In genomic region chr4:41502171-41502940, GRCm38 (mm10) we compare ENCODE assay signal across 7 mouse cellular contexts. TPM values are rescaled to one million over a fixed set of nuclear protein-coding genes. Genes with fewer than 3 reads are reported as not detected.
DNase-seq lines count a peak whose midpoint lies in the region; ATAC-seq and TF ChIP-seq lines count a peak whose summit lies in the region.

No protein-coding gene starts in this region.

- WGBS in forebrain, embryonic 14.5 days = 7% methylated on average over 20 of the region's 20 CpGs
- WGBS in limb, embryonic 11.5 days = 10% methylated on average over 20 of the region's 20 CpGs
- WGBS in midbrain, embryonic 13.5 days = 6% methylated on average over 20 of the region's 20 CpGs

- ATAC-seq in forebrain, embryonic 14.5 days = peak; percentile 21
- peak; percentile 46; the same call in 1 of the 2 replicates for ATAC-seq in limb, embryonic 11.5 days (ENCODE audit: insufficient number of reproducible peaks, low FRiP score, low TSS enrichment, low read depth)
- ATAC-seq in midbrain, embryonic 13.5 days = peak; percentile 29
- ATAC-seq in inflammation-experienced regulatory T-cells, adult 6 months = no peak

- no peaks in the 10 kb centered on the region for H3K36me3 ChIP-seq in ES-Bruce4 (ENCODE audit: control insufficient read depth, insufficient read depth, low read length, poor library complexity, severe bottlenecking)
- no peaks in the 10 kb centered on the region for H3K36me3 ChIP-seq in forebrain, embryonic 14.5 days (ENCODE audit: control insufficient read depth, insufficient read depth, low read length)
- no peaks in the 10 kb centered on the region for H3K36me3 ChIP-seq in limb, embryonic 11.5 days (ENCODE audit: control insufficient read depth, insufficient read depth, low read length)
- H3K36me3 ChIP-seq in midbrain, embryonic 13.5 days = no peaks in the 10 kb centered on the region

- H3K4me1 ChIP-seq in ES-Bruce4 (ENCODE audit: control insufficient read depth, insufficient read depth, low read length) = peaks cover 2% of the 10 kb centered on the region
- H3K4me1 ChIP-seq in forebrain, embryonic 14.5 days (ENCODE audit: control insufficient read depth, insufficient read depth, low read length) = peaks cover 24% of the 10 kb centered on the region
- H3K4me1 ChIP-seq in limb, embryonic 11.5 days (ENCODE audit: control insufficient read depth, insufficient read depth, low read length) = peaks cover 23% of the 10 kb centered on the region
- peaks cover 49% of the 10 kb centered on the region for H3K4me1 ChIP-seq in midbrain, embryonic 13.5 days (replicated peaks)

- H3K4me3 ChIP-seq in ES-Bruce4 (ENCODE audit: low read depth, low read length) = peak overlapping the region; percentile 69
- peak overlapping the region; percentile 29 for H3K4me3 ChIP-seq in forebrain, embryonic 14.5 days (ENCODE audit: low read depth, low read length)
- peak overlapping the region; percentile 33 for H3K4me3 ChIP-seq in limb, embryonic 11.5 days (ENCODE audit: low read depth, low read length)
- peak overlapping the region; percentile 40 for H3K4me3 ChIP-seq in midbrain, embryonic 13.5 days (replicated peaks)

- no peak for TF ChIP-seq CTCF in ES-Bruce4 (IDR thresholded peaks at IDR 0.05; ENCODE audit: low read depth, low read length)

- no peak for TF ChIP-seq EP300 in ES-Bruce4 (IDR thresholded peaks at IDR 0.05; ENCODE audit: insufficient read depth, low read depth, low read length)

- peak; percentile 54 for DNase-seq in 3T3-L1 (ENCODE audit: low read depth, low spot score)
- peak; percentile 60 for DNase-seq in forebrain, embryonic 14.5 days (ENCODE audit: low spot score)
- no peak for DNase-seq in limb, embryonic 11.5 days (ENCODE audit: low spot score)
- no peak for DNase-seq in layer of hippocampus, postnatal 14 days (ENCODE audit: low spot score in 2 of 2)

- no peak for TF ChIP-seq POLR2A in ES-Bruce4 (IDR thresholded peaks at IDR 0.05; ENCODE audit: insufficient read depth, low read length)

- no peaks in the 10 kb centered on the region for H3K27me3 ChIP-seq in ES-Bruce4 (ENCODE audit: control insufficient read depth, insufficient read depth, low read length, poor library complexity, severe bottlenecking)
- peaks cover 40% of the 10 kb centered on the region for H3K27me3 ChIP-seq in forebrain, embryonic 14.5 days (replicated peaks; ENCODE audit: control insufficient read depth, insufficient read depth, low read length)
- peaks cover 47% of the 10 kb centered on the region for H3K27me3 ChIP-seq in limb, embryonic 11.5 days (ENCODE audit: control insufficient read depth, insufficient read depth, low read length)
- H3K27me3 ChIP-seq in midbrain, embryonic 13.5 days = peaks cover 51% of the 10 kb centered on the region

- no peaks in the 10 kb centered on the region for H3K9me3 ChIP-seq in ES-Bruce4 (replicated peaks; ENCODE audit: control insufficient read depth, insufficient read depth, low read length, poor library complexity, severe bottlenecking)
- no peaks in the 10 kb centered on the region for H3K9me3 ChIP-seq in forebrain, embryonic 14.5 days (replicated peaks; ENCODE audit: control insufficient read depth, low read length)
- H3K9me3 ChIP-seq in limb, embryonic 11.5 days (ENCODE audit: control insufficient read depth, low read length) = no peaks in the 10 kb centered on the region
- H3K9me3 ChIP-seq in midbrain, embryonic 13.5 days = no peaks in the 10 kb centered on the region

- peak overlapping the region; percentile 60 for H3K4me2 ChIP-seq in forebrain, embryonic 14.5 days (ENCODE audit: low read length)
- peak overlapping the region; percentile 62 for H3K4me2 ChIP-seq in limb, embryonic 11.5 days (ENCODE audit: low read depth, severe bottlenecking)
- H3K4me2 ChIP-seq in midbrain, embryonic 13.5 days (replicated peaks) = peak overlapping the region; percentile 61

- no peak overlapping the region for H3K27ac ChIP-seq in ES-Bruce4 (ENCODE audit: insufficient read depth, low read length)
- no peak overlapping the region for H3K27ac ChIP-seq in forebrain, embryonic 14.5 days (ENCODE audit: low read depth, low read length)
- H3K27ac ChIP-seq in limb, embryonic 11.5 days (replicated peaks; ENCODE audit: low read depth, low read length) = no peak overlapping the region
- peak overlapping the region; percentile 60 for H3K27ac ChIP-seq in midbrain, embryonic 13.5 days

- H3K9ac ChIP-seq in ES-Bruce4 (ENCODE audit: low read depth, poor library complexity, severe bottlenecking) = peak overlapping the region; percentile 23; the same call in 1 of the 2 replicates
- peak overlapping the region; percentile 51 for H3K9ac ChIP-seq in forebrain, embryonic 14.5 days (ENCODE audit: low read length)
- peak overlapping the region; percentile 43; the same call in 1 of the 2 replicates for H3K9ac ChIP-seq in limb, embryonic 11.5 days (ENCODE audit: low read length)
- H3K9ac ChIP-seq in midbrain, embryonic 13.5 days (replicated peaks) = peak overlapping the region; percentile 58

RNA-seq across cellular contexts. Expression of gene AI464131, which starts 0.5 kb away (rescaled TPM):
- 3.8 and 3.9 TPM in 2 replicates for polyA plus RNA-seq in ES-Bruce4 (2011; ENCODE audit: insufficient read depth, insufficient read length, low read depth, missing spikeins)
- 2.4 and 2.6 TPM in 2 replicates for polyA plus RNA-seq in forebrain, embryonic 14.5 days (2014; fragmentation: Nextera tagmentation; extraction: Ambion mirVana)
- polyA plus RNA-seq in limb, embryonic 11.5 days (2014; fragmentation: Nextera tagmentation; extraction: Ambion mirVana) = 3.9 and 4.2 TPM in 2 replicates
- polyA plus RNA-seq in midbrain, embryonic 13.5 days (2015; fragmentation: Nextera tagmentation; extraction: Ambion mirVana) = 5.5 and 5.7 TPM in 2 replicates
- not detected for polyA plus RNA-seq in inflammation-experienced regulatory T-cells, adult 6 months (2017; shearing (Covaris generic))
- total RNA-seq in layer of hippocampus, postnatal 14 days (2021) = 10 to 100 TPM; 44.3 to 45.1 TPM

RNA-seq across cellular contexts. Expression of gene 1110017D15Rik, which starts 14.8 kb away (rescaled TPM):
- polyA plus RNA-seq in ES-Bruce4 (2011; ENCODE audit: insufficient read depth, insufficient read length, low read depth, missing spikeins) = not detected in 2 replicates
- polyA plus RNA-seq in forebrain, embryonic 14.5 days (2014; fragmentation: Nextera tagmentation; extraction: Ambion mirVana) = 10.5 and 11.1 TPM in 2 replicates
- 3.2 and 3.8 TPM in 2 replicates for polyA plus RNA-seq in limb, embryonic 11.5 days (2014; fragmentation: Nextera tagmentation; extraction: Ambion mirVana)
- polyA plus RNA-seq in midbrain, embryonic 13.5 days (2015; fragmentation: Nextera tagmentation; extraction: Ambion mirVana) = 8.3 and 8.5 TPM in 2 replicates
- not detected for polyA plus RNA-seq in inflammation-experienced regulatory T-cells, adult 6 months (2017; shearing (Covaris generic))
- total RNA-seq in layer of hippocampus, postnatal 14 days (2021) = 10 to 100 TPM in 1 of 2 experiments, 1 to 10 TPM in 1; 4.0 to 10.3 TPM

RNA-seq across cellular contexts. Expression of gene Nudt2, which starts 37.4 kb away (rescaled TPM):
- 37.4 and 38.3 TPM in 2 replicates for polyA plus RNA-seq in ES-Bruce4 (2011; ENCODE audit: insufficient read depth, insufficient read length, low read depth, missing spikeins)
- polyA plus RNA-seq in forebrain, embryonic 14.5 days (2014; fragmentation: Nextera tagmentation; extraction: Ambion mirVana) = 80.2 and 82.0 TPM in 2 replicates
- polyA plus RNA-seq in limb, embryonic 11.5 days (2014; fragmentation: Nextera tagmentation; extraction: Ambion mirVana) = 53.3 and 55.8 TPM in 2 replicates
- 62.0 and 62.7 TPM in 2 replicates for polyA plus RNA-seq in midbrain, embryonic 13.5 days (2015; fragmentation: Nextera tagmentation; extraction: Ambion mirVana)
- 10 to 100 TPM; 15.3 to 22.1 (median 17.8) TPM for polyA plus RNA-seq in inflammation-experienced regulatory T-cells, adult 6 months (2017; shearing (Covaris generic))
- 10 to 100 TPM; 26.3 to 26.5 TPM for total RNA-seq in layer of hippocampus, postnatal 14 days (2021)

RNA-seq across cellular contexts. Expression of gene Kif24, which starts 37.7 kb away (rescaled TPM):
- 20.3 and 25.7 TPM in 2 replicates for polyA plus RNA-seq in ES-Bruce4 (2011; ENCODE audit: insufficient read depth, insufficient read length, low read depth, missing spikeins)
- polyA plus RNA-seq in forebrain, embryonic 14.5 days (2014; fragmentation: Nextera tagmentation; extraction: Ambion mirVana) = 3.0 and 4.1 TPM in 2 replicates
- 7.4 and 10.7 TPM in 2 replicates for polyA plus RNA-seq in limb, embryonic 11.5 days (2014; fragmentation: Nextera tagmentation; extraction: Ambion mirVana)
- 5.2 and 6.3 TPM in 2 replicates for polyA plus RNA-seq in midbrain, embryonic 13.5 days (2015; fragmentation: Nextera tagmentation; extraction: Ambion mirVana)
- 1 to 10 TPM; 1.2 to 4.7 (median 1.5) TPM for polyA plus RNA-seq in inflammation-experienced regulatory T-cells, adult 6 months (2017; shearing (Covaris generic))
- 1 to 10 TPM; 1.5 to 1.6 TPM for total RNA-seq in layer of hippocampus, postnatal 14 days (2021)

Comparison
In these comparisons a context has a peak if more than half of its experiments do, and no peak if none do; other contexts are left out.
1. DNase-seq: peak in 3T3-L1 (single experiment) and forebrain, embryonic 14.5 days (single experiment); none in limb, embryonic 11.5 days (single experiment) and layer of hippocampus, postnatal 14 days (0 of 2).
2. Peak in every context shown above with its lines, with median percentiles within 50 percentile points of each other: H3K4me3 ChIP-seq, H3K9ac ChIP-seq and H3K4me2 ChIP-seq.